Mouse (Mus musculus) forebrain, postnatal 0 days (tissue): ENCODE data around the gene Lif. TPM values are rescaled to one million over a fixed set of nuclear protein-coding genes. Genes with fewer than 3 reads are reported as not detected.

Experiments used
- ATAC-seq: fragments of 200-750 bp; cut with Nextera tagmentation; 2 replicates; pipeline ENCODE4 v1.8.0; 2017; ENCODE audit warnings: mild to moderate bottlenecking, moderate library complexity
- DNase-seq: peaks from one replicate; pipeline ENCODE4 v3.0.0-alpha.2; 2015
- H3K27ac ChIP-seq: fragments of 300-500 bp; sonication (generic); 2 replicates; pipeline ENCODE4 v1.5.1; 2014; ENCODE audit warnings: low read depth, mild to moderate bottlenecking, antibody characterized with exemption, low read length, moderate library complexity, mixed read lengths
- H3K27me3 ChIP-seq: fragments of 300-500 bp; sonication (generic); 2 replicates; pipeline ENCODE4 v1.6.1; 2014; ENCODE audit warnings: mild to moderate bottlenecking, low read length, mixed read lengths; ENCODE audit not compliant: insufficient read depth
- H3K36me3 ChIP-seq: fragments of 300-500 bp; sonication (generic); 2 replicates; pipeline ENCODE4 v1.6.1; 2014; ENCODE audit warnings: mild to moderate bottlenecking, moderate library complexity; ENCODE audit not compliant: insufficient read depth
- H3K4me1 ChIP-seq: fragments of 300-500 bp; sonication (generic); 2 replicates; pipeline ENCODE4 v1.6.1; 2014; ENCODE audit warnings: antibody characterized with exemption; ENCODE audit not compliant: insufficient read depth
- H3K4me2 ChIP-seq: fragments of 300-500 bp; sonication (generic); 2 replicates; pipeline ENCODE4 v1.6.1; 2014; ENCODE audit warnings: low read depth, mild to moderate bottlenecking, moderate library complexity
- H3K4me3 ChIP-seq: fragments of 300-500 bp; sonication (generic); 2 replicates; pipeline ENCODE4 v1.5.1; 2014; ENCODE audit warnings: low read depth, low read length, mixed read lengths
- H3K9ac ChIP-seq: fragments of 300-500 bp; sonication (generic); 2 replicates; pipeline ENCODE4 v1.6.1; 2014; ENCODE audit warnings: mild to moderate bottlenecking
- H3K9me3 ChIP-seq: fragments of 300-500 bp; sonication (generic); 2 replicates; pipeline ENCODE4 v1.6.1; 2016; ENCODE audit warnings: low read length
- CTCF ChIP-seq: sonication (generic); IDR thresholded peaks from 2 replicates; pipeline ENCODE4 v1.5.1; 2016; ENCODE audit warnings: antibody characterized with exemption, control low read depth, low read depth
- WGBS: fragments of 180-500 bp; shearing (Covaris S2); extraction: QIAGEN DNeasy Blood & Tissue Kit; methylation state at CpG from one replicate; pipeline ENCODE4 v1.1.7; 2014; 5-methylcytosine and 5-hydroxymethylcytosine counted together
- polyA plus RNA-seq: library from polyadenylated mRNA; unstranded; fragments of >200 nt; fragmentation: Nextera tagmentation; extraction: Ambion mirVana; gene quantifications from 2 replicates; pipeline ENCODE4 v1.2.1, GENCODE M21; 2015
- total RNA-seq: library from RNA; depleted of rRNA; stranded (reverse); fragments of >200 nt; gene quantifications from 2 replicates; pipeline ENCODE4 v1.2.3, GENCODE M21; 2014

The Lif gene
- total and polyA plus RNA-seq, 2 experiments from 2014 or later = 0.22 to 0.43 TPM

DNA sequence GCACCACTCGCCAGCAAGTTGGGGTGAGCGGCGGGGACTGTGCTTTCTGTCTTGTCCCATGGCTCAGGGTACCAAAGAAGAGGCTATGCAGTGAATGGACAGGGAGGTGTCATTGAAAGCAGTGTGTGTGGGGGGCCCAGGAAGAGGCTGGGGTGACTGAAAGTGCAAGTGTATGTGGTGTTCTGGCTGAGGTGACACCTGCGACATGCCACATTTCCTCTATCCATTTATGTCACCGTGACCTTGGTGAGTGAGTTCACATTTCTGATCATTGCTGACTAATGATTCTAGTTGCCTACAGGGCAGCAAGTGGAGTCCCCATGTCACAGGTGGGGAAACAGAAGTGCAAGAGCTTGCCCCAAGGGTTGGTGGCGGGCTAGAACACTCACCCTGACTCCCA, 11.1 kb downstream of the Lif start:
- ATAC-seq (no peak), DNase-seq (no peak)
- no peak overlapping the region for H3K9ac ChIP-seq
- H3K4me1 ChIP-seq = no peaks in the 10 kb centered on the region
- no peaks in the 10 kb centered on the region for H3K9me3 ChIP-seq
- no peak overlapping the region for H3K4me3 ChIP-seq
- 82% methylated on average over 6 of the region's 6 CpGs for WGBS
- TF ChIP-seq CTCF = no peak
- no peak overlapping the region for H3K27ac ChIP-seq
- peaks cover 26% of the 10 kb centered on the region for H3K27me3 ChIP-seq
- H3K36me3 ChIP-seq = no peaks in the 10 kb centered on the region
- H3K4me2 ChIP-seq = no peak overlapping the region

DNA sequence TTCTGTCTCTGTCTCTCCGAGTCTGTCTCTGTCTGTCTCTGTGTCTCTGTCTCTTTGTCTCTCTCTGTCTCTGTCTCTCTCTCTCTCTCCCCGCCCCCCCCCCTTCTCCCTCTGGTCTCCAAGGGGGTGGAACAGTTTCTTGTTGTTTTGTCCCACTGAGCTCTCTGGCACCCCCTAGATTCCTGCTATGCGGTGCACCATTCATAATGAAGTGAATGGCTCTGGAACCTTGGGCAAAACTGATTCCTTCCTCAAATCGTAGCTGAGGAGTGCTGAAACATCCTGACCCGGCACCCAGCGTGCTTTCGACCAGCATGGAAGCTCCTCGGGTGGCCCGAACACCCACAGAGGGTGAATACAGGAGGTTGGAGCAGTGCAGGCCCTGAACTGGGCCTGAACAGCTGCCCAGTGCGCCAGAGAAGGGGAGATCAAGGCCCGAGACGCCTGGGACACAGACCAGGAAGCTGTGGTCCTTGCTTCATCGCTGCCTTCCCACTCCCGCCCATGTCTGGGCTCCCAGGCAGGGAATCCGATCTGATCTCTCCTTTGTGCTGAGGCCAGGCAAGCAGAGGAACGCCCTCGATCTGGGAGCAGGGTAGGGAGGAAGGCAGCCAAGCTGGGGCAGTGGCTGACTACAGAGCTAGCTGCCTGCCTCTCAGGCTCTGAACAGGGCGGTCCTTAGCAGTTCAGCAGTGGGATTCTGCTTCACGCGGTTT, 13.5 kb downstream of the Lif start:
- no peaks in the 10 kb centered on the region for H3K36me3 ChIP-seq
- no peak overlapping the region for H3K9ac ChIP-seq
- WGBS = 22% methylated on average over 19 of the region's 20 CpGs
- DNase-seq = no peak
- no peak overlapping the region for H3K27ac ChIP-seq
- H3K4me1 ChIP-seq = no peaks in the 10 kb centered on the region
- H3K4me2 ChIP-seq = no peak overlapping the region
- H3K9me3 ChIP-seq = no peaks in the 10 kb centered on the region
- peak; percentile 35; the same call in 1 of the 2 replicates for TF ChIP-seq CTCF
- peak; percentile 27; the same call in 1 of the 2 replicates for ATAC-seq
- no peak overlapping the region for H3K4me3 ChIP-seq
- H3K27me3 ChIP-seq = peaks cover 17% of the 10 kb centered on the region

DNA sequence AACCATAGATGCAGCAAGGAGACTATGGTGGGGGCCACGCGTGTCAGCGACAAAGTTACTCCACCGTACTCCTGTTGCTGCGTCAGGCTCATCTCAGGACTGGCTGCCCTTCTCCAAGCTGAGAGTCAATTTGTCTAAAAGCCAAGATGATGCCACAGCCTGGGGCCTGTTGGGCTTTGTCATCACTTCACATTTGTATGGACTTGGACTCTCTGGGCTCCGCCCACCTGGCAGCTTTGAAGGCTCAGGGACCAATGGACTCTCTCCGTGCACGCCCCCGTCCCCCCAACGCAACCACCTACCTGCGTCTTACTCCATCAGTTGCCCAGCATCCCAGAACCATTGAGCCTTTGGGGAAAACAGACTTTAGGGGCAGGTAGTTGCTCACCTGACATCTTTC, 14.2 kb downstream of the Lif start:
- no peak overlapping the region for H3K4me2 ChIP-seq
- no peaks in the 10 kb centered on the region for H3K36me3 ChIP-seq
- no peak overlapping the region for H3K9ac ChIP-seq
- H3K27me3 ChIP-seq = peaks cover 12% of the 10 kb centered on the region; the same call in 1 of the 2 replicates
- ATAC-seq (no peak), DNase-seq (no peak)
- no peak for TF ChIP-seq CTCF
- no peak overlapping the region for H3K4me3 ChIP-seq
- 64% methylated on average over 11 of the region's 11 CpGs for WGBS
- H3K27ac ChIP-seq = no peak overlapping the region
- no peaks in the 10 kb centered on the region for H3K4me1 ChIP-seq
- no peaks in the 10 kb centered on the region for H3K9me3 ChIP-seq

DNA sequence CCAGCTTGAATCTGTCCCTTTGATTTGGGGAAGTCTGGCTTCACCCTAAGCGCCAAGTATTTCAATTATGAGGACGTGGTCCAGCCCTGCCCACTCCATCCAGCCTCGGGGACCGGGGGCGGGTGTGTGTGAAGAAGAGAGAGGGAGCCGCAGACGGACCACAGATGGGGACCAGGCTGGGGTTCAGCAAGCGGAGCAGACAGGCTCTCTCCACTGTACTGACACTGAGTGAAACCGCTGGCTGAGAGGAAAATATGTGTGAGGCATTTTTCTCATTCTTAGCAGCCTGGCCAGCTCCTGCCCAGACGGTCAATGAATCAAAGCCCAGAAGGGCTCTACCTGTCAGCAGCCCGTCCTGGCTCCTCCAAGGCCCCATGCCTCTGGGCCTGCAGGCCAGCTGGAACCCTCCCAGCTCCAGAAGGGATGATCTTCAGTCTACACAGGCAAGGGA, 19.1 kb downstream of the Lif start:
- Histone ChIP-seq H3K27me3 (no peaks in the 10 kb centered on the region), H3K9me3 (no peaks in the 10 kb centered on the region), H3K4me2 (no peak overlapping the region), H3K4me3 (no peak overlapping the region), H3K36me3 (no peaks in the 10 kb centered on the region), H3K9ac (no peak overlapping the region), H3K4me1 (no peaks in the 10 kb centered on the region), H3K27ac (no peak overlapping the region)
- TF ChIP-seq CTCF = no peak
- WGBS = 53% methylated on average over 11 of the region's 11 CpGs
- ATAC-seq (no peak), DNase-seq (no peak)

DNA sequence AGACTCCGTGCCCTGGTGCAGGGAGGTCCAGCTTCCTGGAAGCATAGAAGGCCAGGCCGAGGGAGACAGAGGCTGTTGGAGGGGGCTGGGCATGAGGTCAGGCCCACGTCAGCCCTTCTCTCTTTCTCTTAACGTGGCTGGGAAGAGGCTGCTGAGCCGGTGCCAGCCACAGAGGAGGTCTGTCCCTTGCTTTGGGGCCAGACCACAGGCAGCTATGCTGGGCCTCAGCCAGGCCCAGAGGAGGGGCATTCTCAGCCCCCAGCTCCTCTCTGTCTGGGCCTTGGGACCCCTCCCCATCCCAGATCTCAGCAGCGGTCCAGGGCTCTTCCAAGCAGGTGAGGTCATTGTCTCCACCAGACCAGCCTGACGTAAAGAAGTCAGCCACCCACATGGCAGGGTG, 22.6 kb downstream of the Lif start:
- whole genome bisulfite sequencing = 35% methylated on average over 7 of the region's 7 CpGs
- ATAC-seq (peak; percentile 25; the same call in 1 of the 2 replicates), DNase-seq (no peak)
- H3K4me1 ChIP-seq = no peaks in the 10 kb centered on the region
- no peak overlapping the region for H3K27ac ChIP-seq
- no peak overlapping the region for H3K9ac ChIP-seq
- H3K4me2 ChIP-seq = no peak overlapping the region
- no peak overlapping the region for H3K4me3 ChIP-seq
- no peaks in the 10 kb centered on the region for H3K36me3 ChIP-seq
- H3K9me3 ChIP-seq = no peaks in the 10 kb centered on the region
- no peaks in the 10 kb centered on the region for H3K27me3 ChIP-seq
- no peak for TF ChIP-seq CTCF

DNA sequence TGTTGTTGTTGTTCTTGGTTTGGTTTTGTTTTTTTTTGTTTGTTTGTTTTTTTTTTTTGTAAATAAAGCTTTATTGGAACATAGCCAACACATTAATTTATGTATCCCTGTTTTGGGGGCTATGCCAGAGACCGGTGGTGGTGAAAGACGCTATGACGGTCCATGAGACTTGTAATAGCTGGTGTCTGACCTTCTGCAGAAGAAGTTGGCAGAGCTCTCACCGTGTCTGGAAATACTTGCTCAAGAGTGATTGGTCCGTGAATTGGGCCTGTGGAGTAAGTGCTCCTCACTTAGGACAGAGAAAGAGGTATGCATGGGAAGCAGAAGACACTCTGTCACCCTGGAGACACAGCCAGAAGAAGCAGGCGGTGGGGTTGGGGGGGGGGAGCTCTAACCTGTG, 24.5 kb downstream of the Lif start:
- ATAC-seq (no peak), DNase-seq (no peak)
- no peaks in the 10 kb centered on the region for H3K36me3 ChIP-seq
- TF ChIP-seq CTCF = no peak
- WGBS = 84% methylated on average over 6 of the region's 6 CpGs
- no peak overlapping the region for H3K9ac ChIP-seq
- no peaks in the 10 kb centered on the region for H3K27me3 ChIP-seq
- H3K9me3 ChIP-seq = no peaks in the 10 kb centered on the region
- no peak overlapping the region for H3K4me3 ChIP-seq
- H3K4me1 ChIP-seq = no peaks in the 10 kb centered on the region
- H3K27ac ChIP-seq = no peak overlapping the region
- no peak overlapping the region for H3K4me2 ChIP-seq

DNA sequence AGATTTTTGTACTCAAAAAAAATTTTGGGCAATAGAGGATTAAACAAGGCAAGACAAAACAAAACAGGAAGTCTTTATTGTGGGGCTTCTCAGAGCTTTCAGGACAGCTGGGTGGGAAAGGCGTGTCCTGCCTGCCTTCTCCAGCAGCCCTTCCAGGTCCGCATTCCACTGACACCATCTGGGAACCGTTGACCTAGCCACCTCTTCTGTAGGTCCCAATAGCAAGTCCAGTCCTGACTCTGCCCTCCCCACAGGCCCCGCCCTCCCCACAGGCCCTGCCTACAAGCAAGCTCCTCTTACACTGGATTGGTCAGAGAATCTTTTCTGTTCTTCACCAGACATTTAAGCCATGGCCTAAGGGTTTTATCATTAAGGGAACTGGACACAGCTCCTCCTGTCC, 26.3 kb downstream of the Lif start:
- Histone ChIP-seq H3K4me1 (no peaks in the 10 kb centered on the region), H3K4me2 (no peak overlapping the region), H3K27ac (no peak overlapping the region), H3K9me3 (no peaks in the 10 kb centered on the region), H3K9ac (no peak overlapping the region), H3K27me3 (no peaks in the 10 kb centered on the region), H3K4me3 (no peak overlapping the region), H3K36me3 (no peaks in the 10 kb centered on the region)
- WGBS = 36% methylated on average over 4 of the region's 4 CpGs
- TF ChIP-seq CTCF = no peak
- no peak for DNase-seq
- no peak for ATAC-seq
